Mouse (Mus musculus): ENCODE results near the gene Laptm5. TPM values are rescaled to one million over a fixed set of nuclear protein-coding genes. Genes with fewer than 3 reads are reported as not detected.

Laptm5 gene
- 710 and 834 TPM in 2 replicates for polyA plus RNA-seq (2012; ENCODE audit: low replicate concordance)

DNA sequence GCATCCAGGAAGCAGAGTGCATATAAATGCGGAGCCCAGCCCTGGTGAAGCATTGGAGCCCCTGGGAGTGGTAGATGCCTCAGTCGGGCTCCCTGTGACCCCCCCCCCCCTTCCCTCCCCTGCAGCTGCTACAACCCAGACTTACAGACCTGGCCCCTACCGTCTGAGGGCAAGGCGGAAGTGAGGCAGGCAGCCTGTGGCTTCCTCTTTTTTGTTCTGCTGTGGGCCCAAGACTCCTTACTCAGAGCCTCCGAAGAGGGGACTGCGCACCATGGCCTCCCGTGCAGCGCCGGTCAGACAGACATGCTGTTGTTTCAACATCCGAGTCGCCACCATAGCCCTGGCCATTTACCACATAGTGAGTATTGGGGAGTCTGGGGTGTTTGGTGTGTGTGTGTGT is at the start of gene Laptm5:
TSS of gene Laptm5 (plus strand) at position 49 of the 400 bp plus-strand sequence.

DNA sequence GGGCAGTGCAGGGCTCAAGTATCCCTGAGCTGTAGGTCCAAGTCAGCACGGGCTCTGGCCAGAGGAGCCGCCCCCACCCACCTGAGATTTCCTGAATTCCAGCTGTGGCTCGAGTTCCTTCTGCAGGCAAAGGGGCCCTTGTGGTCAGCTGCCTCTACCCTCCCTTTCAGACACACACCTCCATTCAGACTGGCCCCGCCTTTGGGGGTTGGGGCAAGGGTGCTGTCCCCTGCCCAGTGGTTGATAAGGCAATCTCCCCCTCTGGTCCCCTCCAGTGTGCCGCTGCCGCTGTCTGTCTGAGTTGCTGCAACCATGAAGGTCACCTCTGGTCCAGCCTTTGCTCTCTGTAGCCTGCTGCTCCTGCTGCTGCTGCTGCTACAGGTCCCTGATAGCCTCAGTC is 31.2 kb downstream of the Laptm5 start, which contains the start of gene Matn1:
TSS of gene Matn1 (plus strand) at position 274 of the 400 bp plus-strand sequence.

Other genes with a start within 250 kb of the Laptm5 start
- gene Pum1, start 249.8 kb upstream of the Laptm5 start, polyA plus RNA-seq (2012; ENCODE audit: low replicate concordance): 15.6 and 16.2 TPM in 2 replicates
- gene Sdc3, start 120.6 kb upstream of the Laptm5 start, polyA plus RNA-seq (2012; ENCODE audit: low replicate concordance): 311 and 453 TPM in 2 replicates
- 0.25 and 0.56 TPM in 2 replicates for gene Matn1, start 31.3 kb downstream of the Laptm5 start, polyA plus RNA-seq (2012; ENCODE audit: low replicate concordance)

All from leukemia stem cell, adult 10-12 weeks (primary cell).